Comparison of ENCODE assay signal across 11 mouse cellular contexts in the genomic region with DNA sequence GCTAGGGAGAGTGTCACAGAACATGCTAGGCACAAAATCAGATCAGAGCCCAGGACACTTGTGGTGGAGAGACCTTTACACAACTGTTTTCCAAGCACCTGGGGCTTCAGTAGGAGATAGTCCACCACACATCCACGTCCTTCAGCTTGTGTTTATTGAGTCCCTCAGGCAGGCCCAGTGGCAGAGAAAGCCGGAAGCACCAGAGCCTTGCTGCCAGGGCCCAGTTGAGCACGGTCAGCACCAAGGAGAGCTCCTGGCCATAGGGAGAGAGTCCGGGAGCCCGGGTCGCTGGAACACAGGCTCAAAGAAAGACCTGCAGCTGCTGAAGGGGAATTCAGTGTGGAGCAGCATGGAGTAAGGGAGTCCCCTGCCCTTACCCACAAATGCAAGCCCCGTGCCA. TPM values are rescaled to one million over a fixed set of nuclear protein-coding genes. Genes with fewer than 3 reads are reported as not detected.
DNase-seq lines count a peak whose midpoint lies in the region; ATAC-seq and TF ChIP-seq lines count a peak whose summit lies in the region.
"Had no signal": no experiment of that assay in that cellular context is flagged by ENCODE, and none has a peak within 500 bp of the region (broad histone marks: within the 10 kb centered on the region; RNA-seq: fewer than 3 reads in every experiment).

No protein-coding gene starts in this region.

- H3K79me2 ChIP-seq in MEL (ENCODE audit: control insufficient read depth, insufficient read depth, low read length, poor library complexity): no peaks in the 10 kb centered on the region

- no peak for TF ChIP-seq POLR2A in MEL (IDR thresholded peaks at IDR 0.05; ENCODE audit: control insufficient read depth in 1 of 2, insufficient read depth in 1 of 2, low read depth in 1 of 2, low read length in 2 of 2, poor library complexity in 1 of 2)

- no peaks in the 10 kb centered on the region for H3K4me1 ChIP-seq in intestine, embryonic 14.5 days (replicated peaks; ENCODE audit: control insufficient read depth, insufficient read depth, low read length)
- H3K4me1 ChIP-seq in intestine, embryonic 16.5 days (ENCODE audit: control insufficient read depth, insufficient read depth, low read length): no peaks in the 10 kb centered on the region
- no peaks in the 10 kb centered on the region for H3K4me1 ChIP-seq in MEL (ENCODE audit: control insufficient read depth in 1 of 2, insufficient read depth in 2 of 2, low read length in 2 of 2)
- H3K4me1 ChIP-seq in lung, postnatal 0 days (ENCODE audit: insufficient read depth, low read depth, low read length): no peaks in the 10 kb centered on the region
- H3K4me1 ChIP-seq: embryonic facial prominence, embryonic 15.5 days; lung, embryonic 15.5 days had no signal

- no peak for TF ChIP-seq CTCF in MEL (IDR thresholded peaks at IDR 0.05 in 2 of 3, conservative IDR thresholded peaks at IDR 0.05 in 1 of 3; ENCODE audit: control insufficient read depth in 1 of 3, insufficient read depth in 1 of 3, low read depth in 2 of 3, low read length in 3 of 3, poor library complexity in 1 of 3, severe bottlenecking in 1 of 3)
- TF ChIP-seq CTCF in lung, postnatal 0 days (IDR thresholded peaks at IDR 0.05): no peak

- no peaks in the 10 kb centered on the region for H3K9me3 ChIP-seq in intestine, embryonic 14.5 days (ENCODE audit: control insufficient read depth, low read length)
- no peaks in the 10 kb centered on the region for H3K9me3 ChIP-seq in intestine, embryonic 16.5 days (ENCODE audit: control insufficient read depth, low read length)
- H3K9me3 ChIP-seq in MEL (replicated peaks; ENCODE audit: insufficient read depth, low read length): no peaks in the 10 kb centered on the region
- no peaks in the 10 kb centered on the region for H3K9me3 ChIP-seq in lung, postnatal 0 days (ENCODE audit: low read length)
- H3K9me3 ChIP-seq: embryonic facial prominence, embryonic 15.5 days; lung, embryonic 15.5 days had no signal

- H3K27me3 ChIP-seq in intestine, embryonic 14.5 days (replicated peaks; ENCODE audit: control insufficient read depth, insufficient read depth, low read length): no peaks in the 10 kb centered on the region
- H3K27me3 ChIP-seq in intestine, embryonic 16.5 days (replicated peaks; ENCODE audit: control insufficient read depth, insufficient read depth, low read length): no peaks in the 10 kb centered on the region
- no peaks in the 10 kb centered on the region for H3K27me3 ChIP-seq in MEL (ENCODE audit: control insufficient read depth in 1 of 2, insufficient read depth in 2 of 2, low read length in 2 of 2)
- no peaks in the 10 kb centered on the region for H3K27me3 ChIP-seq in lung, postnatal 0 days (replicated peaks; ENCODE audit: insufficient read depth, low read length)
- H3K27me3 ChIP-seq: embryonic facial prominence, embryonic 15.5 days; lung, embryonic 15.5 days had no signal

- no peak overlapping the region for H3K27ac ChIP-seq in intestine, embryonic 14.5 days (ENCODE audit: low read depth)
- H3K27ac ChIP-seq in intestine, embryonic 16.5 days (ENCODE audit: low read length): no peak overlapping the region
- no peak overlapping the region for H3K27ac ChIP-seq in MEL (ENCODE audit: control insufficient read depth, low read depth, low read length)
- H3K27ac ChIP-seq in lung, postnatal 0 days (ENCODE audit: low read length): no peak overlapping the region
- H3K27ac ChIP-seq: embryonic facial prominence, embryonic 15.5 days; lung, embryonic 15.5 days had no signal

- H3K4me3 ChIP-seq in intestine, embryonic 14.5 days (ENCODE audit: low read depth, low read length): no peak overlapping the region
- H3K4me3 ChIP-seq in intestine, embryonic 16.5 days (ENCODE audit: low read length): no peak overlapping the region
- H3K4me3 ChIP-seq in MEL (ENCODE audit: control insufficient read depth in 1 of 2, insufficient read depth in 1 of 2, low read depth in 2 of 2, low read length in 2 of 2): no peak overlapping the region
- H3K4me3 ChIP-seq in lung, postnatal 0 days (ENCODE audit: low read depth, low read length): no peak overlapping the region
- H3K4me3 ChIP-seq: embryonic facial prominence, embryonic 15.5 days; lung, embryonic 15.5 days had no signal

- DNase-seq in intestine, embryonic 14.5 days (ENCODE audit: low spot score): peak; percentile 89
- peak; percentile 54 for DNase-seq in MEL (ENCODE audit: low read depth, low spot score)
- peak; percentile 70 for DNase-seq in lung, postnatal 0 days (ENCODE audit: low spot score)
- no peak for DNase-seq in layer of hippocampus, postnatal 36 days
- DNase-seq in cerebellum, adult 8-10 months: no peak
- no peak for DNase-seq in urinary bladder, adult 2 months (ENCODE audit: low spot score)

- no peak overlapping the region for H3K4me2 ChIP-seq in intestine, embryonic 14.5 days (ENCODE audit: low read length)
- H3K4me2 ChIP-seq in intestine, embryonic 16.5 days (ENCODE audit: low read depth, low read length): no peak overlapping the region
- H3K4me2 ChIP-seq in lung, postnatal 0 days (replicated peaks; ENCODE audit: low read depth, low read length): no peak overlapping the region
- H3K4me2 ChIP-seq: embryonic facial prominence, embryonic 15.5 days; lung, embryonic 15.5 days had no signal

- H3K9ac ChIP-seq in intestine, embryonic 14.5 days (ENCODE audit: low read length): no peak overlapping the region
- no peak overlapping the region for H3K9ac ChIP-seq in intestine, embryonic 16.5 days (ENCODE audit: low read depth, low read length)
- H3K9ac ChIP-seq in MEL (ENCODE audit: control insufficient read depth, low read depth, low read length, poor library complexity, severe bottlenecking): no peak overlapping the region
- H3K9ac ChIP-seq in lung, postnatal 0 days (replicated peaks; ENCODE audit: low read depth): no peak overlapping the region
- H3K9ac ChIP-seq: embryonic facial prominence, embryonic 15.5 days; lung, embryonic 15.5 days had no signal

- TF ChIP-seq EP300 in MEL (IDR thresholded peaks at IDR 0.05; ENCODE audit: low read depth in 1 of 2, low read length in 2 of 2): no peak
- TF ChIP-seq EP300 in lung, postnatal 0 days (IDR thresholded peaks at IDR 0.05): no peak

- no peak for ATAC-seq in intestine, embryonic 14.5 days (replicated peaks; ENCODE audit: low FRiP score, low TSS enrichment, low read depth)
- ATAC-seq in intestine, embryonic 16.5 days: no peak
- 0 out of 2 replicates have a peak, but pooled peaks have one; percentile 31 for ATAC-seq in common myeloid progenitor, adult 5-6 weeks (replicated peaks; ENCODE audit: low read depth, poor library complexity, severe bottlenecking)
- no peak for ATAC-seq in lung, postnatal 0 days

- 3% methylated on average over 7 of the region's 7 CpGs for WGBS in intestine, embryonic 14.5 days
- 7% methylated on average over 7 of the region's 7 CpGs for WGBS in intestine, embryonic 16.5 days
- WGBS in lung, postnatal 0 days: 4% methylated on average over 7 of the region's 7 CpGs

- H3K36me3 ChIP-seq in intestine, embryonic 14.5 days (ENCODE audit: control insufficient read depth, insufficient read depth, low read length): no peaks in the 10 kb centered on the region
- H3K36me3 ChIP-seq in intestine, embryonic 16.5 days (ENCODE audit: control insufficient read depth, insufficient read depth, low read length): no peaks in the 10 kb centered on the region
- H3K36me3 ChIP-seq in MEL (ENCODE audit: control insufficient read depth in 1 of 2, insufficient read depth in 2 of 2, low read length in 2 of 2): no peaks in the 10 kb centered on the region
- no peaks in the 10 kb centered on the region for H3K36me3 ChIP-seq in lung, postnatal 0 days (ENCODE audit: insufficient read depth, low read length)
- H3K36me3 ChIP-seq: embryonic facial prominence, embryonic 15.5 days; lung, embryonic 15.5 days had no signal

- no peak for TF ChIP-seq RAD21 in MEL (IDR thresholded peaks at IDR 0.05; ENCODE audit: low read depth, low read length)

TF ChIP-seq in MEL, 35 proteins besides CTCF, POLR2A, EP300 and RAD21:
- TF ChIP-seq MYB (IDR thresholded peaks at IDR 0.05; ENCODE audit: low read depth, low read length) (no peak), CHD1 (IDR thresholded peaks at IDR 0.05; ENCODE audit: low read depth, low read length) (no peak), KAT2A (conservative IDR thresholded peaks at IDR 0.05; ENCODE audit: low read depth, low read length) (no peak), JUND (IDR thresholded peaks at IDR 0.05; ENCODE audit: low read depth, low read length) (no peak), RCOR1 (IDR thresholded peaks at IDR 0.05; ENCODE audit: low read depth, low read length) (no peak), E2F4 (IDR thresholded peaks at IDR 0.05; ENCODE audit: borderline replicate concordance, low read depth, low read length) (no peak), SMC3 (IDR thresholded peaks at IDR 0.05; ENCODE audit: low read depth, low read length) (no peak), MAFK (IDR thresholded peaks at IDR 0.05; ENCODE audit: borderline replicate concordance, low read depth, low read length) (no peak), BHLHE40 (IDR thresholded peaks at IDR 0.05; ENCODE audit: borderline replicate concordance, low read depth, low read length) (no peak), POLR2AphosphoS2 (IDR thresholded peaks at IDR 0.05; ENCODE audit: low read length) (no peak), SIN3A (IDR thresholded peaks at IDR 0.05; ENCODE audit: low read length) (no peak)

RNA-seq across cellular contexts. Expression of a gene that starts 15.8 kb away (rescaled TPM):
- 0.16 and 0.20 TPM in 2 replicates for polyA plus RNA-seq in intestine, embryonic 14.5 days (2014; fragmentation: Nextera tagmentation; extraction: Ambion mirVana)
- polyA plus RNA-seq in intestine, embryonic 16.5 days (2015; fragmentation: Nextera tagmentation; extraction: Ambion mirVana): 0.05 TPM in 1 of 2 replicates, not detected in the other
- 0.08 TPM in 1 of 2 replicates, not detected in the other for total RNA-seq in MEL (2012; rRNA removed)
- polyA plus RNA-seq in MEL (2012; ENCODE audit: insufficient read depth in 1 of 2, insufficient read length in 2 of 2, low read depth in 1 of 2, low replicate concordance in 2 of 2, missing spikeins in 1 of 2): not detected
- total RNA-seq in common myeloid progenitor, adult 5-6 weeks (2017): not detected in 2 replicates
- not detected in 2 replicates for polyA plus RNA-seq in lung, postnatal 0 days (2015; fragmentation: Nextera tagmentation; extraction: Ambion mirVana)
- 1 to 10 TPM; 6.5 to 8.8 TPM for total RNA-seq in layer of hippocampus, postnatal 36 days (2021)
- polyA plus RNA-seq in urinary bladder, adult 2 months (2012; rRNA removed): 0.06 and 0.07 TPM in 2 replicates
- total RNA-seq: hematopoietic stem cell, adult 5-6 weeks had no signal
- polyA plus RNA-seq: lung, embryonic 15.5 days had no signal

RNA-seq across cellular contexts. Expression of a gene that starts 33.2 kb away (rescaled TPM):
- polyA plus RNA-seq in intestine, embryonic 14.5 days (2014; fragmentation: Nextera tagmentation; extraction: Ambion mirVana): 50.5 and 55.5 TPM in 2 replicates
- polyA plus RNA-seq in intestine, embryonic 16.5 days (2015; fragmentation: Nextera tagmentation; extraction: Ambion mirVana): 38.9 and 43.3 TPM in 2 replicates
- not detected in 2 replicates for total RNA-seq in MEL (2012; rRNA removed)
- polyA plus RNA-seq in MEL (2012; ENCODE audit: insufficient read depth in 1 of 2, insufficient read length in 2 of 2, low read depth in 1 of 2, low replicate concordance in 2 of 2, missing spikeins in 1 of 2): under 1 TPM in 1 of 2 experiments, not detected in 1; 0.14 TPM
- total RNA-seq in common myeloid progenitor, adult 5-6 weeks (2017): 1.2 TPM in 1 of 2 replicates, not detected in the other
- polyA plus RNA-seq in lung, postnatal 0 days (2015; fragmentation: Nextera tagmentation; extraction: Ambion mirVana): 141 and 151 TPM in 2 replicates
- total RNA-seq in layer of hippocampus, postnatal 36 days (2021): 10 to 100 TPM; 77.2 to 86.8 TPM
- polyA plus RNA-seq in urinary bladder, adult 2 months (2012; rRNA removed): 323 and 360 TPM in 2 replicates

Comparison
In these comparisons a context has a peak if more than half of its experiments do, and no peak if none do; other contexts are left out.
1. DNase-seq: peak in intestine, embryonic 14.5 days (single experiment), MEL (single experiment) and lung, postnatal 0 days (single experiment); none in layer of hippocampus, postnatal 36 days (0 of 2), cerebellum, adult 8-10 months (single experiment) and urinary bladder, adult 2 months (single experiment).
2. RNA of a gene that starts 33.2 kb away (polyA plus RNA-seq): 323 to 360 TPM in urinary bladder, adult 2 months, 141 to 151 TPM in lung, postnatal 0 days, 50.5 to 55.5 TPM in intestine, embryonic 14.5 days and 38.9 to 43.3 TPM in intestine, embryonic 16.5 days; 0.14 TPM in MEL; every median in the first group is over 10 times any median in the second.